Mouse (Mus musculus) limb, embryonic 10.5 days (tissue): ENCODE data around the gene Hspb6. TPM values are rescaled to one million over a fixed set of nuclear protein-coding genes. Genes with fewer than 3 reads are reported as not detected.
A peak's percentile ranks its signal among the peaks of the same experiment; 100 is the strongest.

Experiments
- DNase-seq: peaks from one replicate; pipeline ENCODE4 v3.0.0-alpha.2; 2017; ENCODE audit warnings: low spot score
- H3K27ac ChIP-seq: fragments of 300-500 bp; sonication (generic); 2 replicates; pipeline ENCODE4 v1.5.1; 2016; ENCODE audit warnings: mild to moderate bottlenecking
- H3K27me3 ChIP-seq: fragments of 300-500 bp; sonication (generic); 2 replicates; pipeline ENCODE4 v1.6.1; 2016; ENCODE audit warnings: low read depth, mild to moderate bottlenecking; ENCODE audit not compliant: poor library complexity, severe bottlenecking
- H3K36me3 ChIP-seq: fragments of 300-500 bp; sonication (generic); 2 replicates; pipeline ENCODE4 v1.6.1; 2016; ENCODE audit warnings: mild to moderate bottlenecking, moderate library complexity
- H3K4me1 ChIP-seq: fragments of 300-500 bp; sonication (generic); 2 replicates; pipeline ENCODE4 v1.6.1; 2016
- H3K4me3 ChIP-seq: fragments of 300-500 bp; sonication (generic); 2 replicates; pipeline ENCODE4 v1.5.1; 2016; ENCODE audit warnings: mild to moderate bottlenecking, moderate library complexity
- H3K9me3 ChIP-seq: fragments of 300-500 bp; sonication (generic); replicated peaks from 2 replicates; pipeline ENCODE4 v1.6.1; 2016; ENCODE audit warnings: mild to moderate bottlenecking
- whole genome bisulfite sequencing: fragments of 180-500 bp; shearing (Covaris S2); methylation state at CpG from one replicate; pipeline ENCODE4 v1.1.7; 2016; 5-methylcytosine and 5-hydroxymethylcytosine counted together
- microRNA-seq: library from miRNA; unstranded; fragments of <30 nt; microRNA quantifications from one replicate; pipeline ENCODE4, GENCODE M21; 2017
- polyA plus RNA-seq: library from polyadenylated mRNA; unstranded; fragments of >200 nt; fragmentation: Nextera tagmentation; extraction: Ambion mirVana; gene quantifications from 2 replicates; pipeline ENCODE4 v1.2.1, GENCODE M21; 2016

Hspb6 gene
- polyA plus RNA-seq, 1 experiment from 2014 or later = 7.0 TPM

DNA sequence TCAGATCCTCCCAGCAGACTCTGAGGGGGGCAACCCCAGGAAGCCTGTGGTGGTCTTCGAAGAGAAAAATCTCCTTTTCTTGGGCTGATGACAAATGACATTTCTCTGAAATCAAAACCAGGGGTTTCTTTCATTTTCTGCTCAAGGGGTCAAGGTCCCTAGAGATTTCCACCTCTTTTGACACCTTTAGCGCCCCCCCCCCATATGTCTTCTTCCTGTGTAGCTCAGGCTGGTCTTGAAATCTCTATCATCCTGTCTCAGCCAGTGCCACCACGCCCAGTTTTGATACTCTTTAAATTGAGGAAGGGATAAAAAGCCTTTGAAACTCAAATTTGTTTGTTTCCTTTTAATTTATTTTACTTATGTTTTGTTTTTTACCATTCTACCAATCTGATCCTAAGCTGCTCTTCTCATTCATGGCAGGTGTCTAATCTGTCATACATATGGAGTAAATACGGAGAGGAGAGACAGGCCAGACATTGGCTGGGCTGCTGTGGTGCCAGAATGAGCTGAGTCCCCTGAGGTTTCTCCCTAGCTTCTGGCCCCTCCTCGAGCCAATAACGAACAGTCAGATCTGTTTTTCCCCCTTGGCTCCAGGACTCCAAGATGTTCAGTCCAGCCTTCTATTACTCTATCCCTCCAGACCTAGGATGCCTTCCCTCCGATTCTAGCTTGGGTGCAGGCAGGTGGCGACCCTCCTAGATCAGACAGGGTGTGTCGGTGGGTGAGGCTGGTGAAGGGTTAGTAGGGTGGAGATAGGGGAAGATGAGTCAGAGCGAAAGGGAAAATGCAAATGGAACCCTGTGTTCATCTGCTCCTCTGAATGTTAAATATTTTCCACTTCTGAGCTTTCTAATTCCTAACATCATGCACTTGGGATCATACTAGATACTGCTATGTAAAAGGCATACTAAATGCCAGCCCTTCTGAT is 41.9 kb downstream of the Hspb6 start:
- H3K4me1 ChIP-seq = peaks cover 12% of the 10 kb centered on the region
- no peak overlapping the region for H3K4me3 ChIP-seq
- no peaks in the 10 kb centered on the region for H3K27me3 ChIP-seq
- 84% methylated on average over 10 of the region's 10 CpGs for WGBS
- no peaks in the 10 kb centered on the region for H3K9me3 ChIP-seq
- DNase-seq = no peak
- no peaks in the 10 kb centered on the region for H3K36me3 ChIP-seq
- H3K27ac ChIP-seq = no peak overlapping the region

DNA sequence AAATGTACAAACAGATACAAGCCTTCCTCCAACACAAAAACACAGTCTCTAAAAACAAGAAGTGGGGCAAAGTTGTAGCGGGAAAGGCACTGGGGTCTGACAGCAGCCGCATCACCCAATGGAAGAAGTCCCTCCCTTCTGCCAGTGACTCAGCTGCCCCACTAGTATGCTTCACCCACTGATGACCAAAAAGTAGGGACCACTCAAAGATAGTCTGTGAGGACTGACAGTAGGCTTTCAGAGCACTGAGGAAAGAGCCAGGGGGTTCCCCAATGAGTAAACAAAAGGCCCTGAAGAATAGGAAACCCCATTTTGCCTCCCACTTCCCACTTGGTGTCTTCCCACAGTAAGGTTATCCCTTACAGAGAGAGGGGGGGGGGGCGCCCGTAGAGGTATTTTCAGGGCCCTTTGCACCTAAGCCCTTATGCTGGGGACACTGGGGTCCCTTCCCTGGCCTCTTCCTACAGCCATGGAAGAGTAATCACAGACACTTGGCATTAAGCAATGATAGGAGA is 42.6 kb downstream of the Hspb6 start:
- no peak for DNase-seq
- Histone ChIP-seq H3K36me3 (no peaks in the 10 kb centered on the region), H3K27me3 (no peaks in the 10 kb centered on the region), H3K9me3 (no peaks in the 10 kb centered on the region), H3K4me3 (no peak overlapping the region), H3K4me1 (peaks cover 8% of the 10 kb centered on the region), H3K27ac (no peak overlapping the region)
- WGBS = 82% methylated on average over 4 of the region's 4 CpGs

GRCm38 (mm10) chr7:30596093-30596492 is 44.1 kb downstream of the Hspb6 start:
- Histone ChIP-seq H3K4me3 (no peak overlapping the region), H3K27me3 (no peaks in the 10 kb centered on the region), H3K4me1 (no peaks in the 10 kb centered on the region), H3K27ac (no peak overlapping the region), H3K9me3 (no peaks in the 10 kb centered on the region), H3K36me3 (no peaks in the 10 kb centered on the region)
- DNase-seq = no peak
- 89% methylated on average over 5 of the region's 5 CpGs for WGBS

GRCm38 (mm10) chr7:30596811-30597210 is 44.8 kb downstream of the Hspb6 start:
- no peak overlapping the region for H3K27ac ChIP-seq
- no peaks in the 10 kb centered on the region for H3K4me1 ChIP-seq
- no peak overlapping the region for H3K4me3 ChIP-seq
- no peaks in the 10 kb centered on the region for H3K9me3 ChIP-seq
- no peak for DNase-seq
- WGBS = 79% methylated on average over 5 of the region's 5 CpGs
- no peaks in the 10 kb centered on the region for H3K36me3 ChIP-seq
- H3K27me3 ChIP-seq = no peaks in the 10 kb centered on the region

DNA sequence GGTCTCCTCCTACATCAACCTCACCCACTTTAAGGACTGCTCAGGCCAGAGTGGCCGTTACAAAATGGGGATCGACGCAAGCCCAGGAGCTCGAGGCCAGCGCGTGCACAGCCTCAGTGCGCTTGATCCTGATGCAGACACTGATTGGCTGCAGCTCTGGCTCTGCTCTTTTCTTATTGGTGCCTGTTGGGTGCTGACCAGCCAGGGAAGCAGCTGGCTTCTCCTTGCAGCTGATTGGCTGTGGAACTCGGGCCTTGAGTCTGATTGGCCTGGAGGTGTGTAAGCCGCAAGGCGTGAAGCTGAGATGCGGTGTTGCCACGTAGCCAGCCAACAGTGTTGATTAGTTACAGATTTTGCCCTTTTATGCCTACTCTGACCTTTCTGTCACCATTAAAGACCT is 46.8 kb downstream of the Hspb6 start, which contains the start of gene Zbtb32:
Gene Zbtb32 (minus strand): TSS at position 124 of the 400 bp plus-strand sequence.
- peaks cover 5% of the 10 kb centered on the region; the same call in 1 of the 2 replicates for H3K4me1 ChIP-seq
- DNase-seq = no peak
- WGBS = 90% methylated on average over 12 of the region's 12 CpGs
- no peaks in the 10 kb centered on the region for H3K27me3 ChIP-seq
- no peaks in the 10 kb centered on the region for H3K9me3 ChIP-seq
- H3K36me3 ChIP-seq = no peaks in the 10 kb centered on the region
- H3K27ac ChIP-seq = no peak within 1 kb of the TSS
- H3K4me3 ChIP-seq = no peak within 1 kb of the TSS

DNA sequence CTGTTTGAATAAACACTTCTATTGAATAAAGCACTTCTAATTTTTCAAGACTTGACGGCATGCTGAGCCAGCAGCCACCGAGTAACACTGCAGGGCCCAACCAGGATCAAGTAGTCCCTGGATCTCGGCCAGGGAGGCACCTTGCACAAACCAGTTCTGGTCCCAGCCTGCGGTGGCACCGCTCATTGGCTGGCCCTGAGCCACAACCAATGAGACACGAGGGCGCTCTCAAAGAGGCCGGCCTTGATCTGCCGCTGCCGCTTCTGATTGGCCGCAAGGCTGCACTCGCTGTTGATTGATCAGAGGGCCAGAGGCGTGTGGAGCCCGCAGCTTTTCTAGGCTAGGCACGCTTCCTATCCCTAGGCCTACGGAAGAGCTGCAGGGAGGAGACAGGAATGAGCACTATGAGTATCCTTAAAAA is 48.0 kb downstream of the Hspb6 start:
- H3K4me1 ChIP-seq = peaks cover 5% of the 10 kb centered on the region; the same call in 1 of the 2 replicates
- no peaks in the 10 kb centered on the region for H3K36me3 ChIP-seq
- DNase-seq = peak; percentile 75
- no peaks in the 10 kb centered on the region for H3K27me3 ChIP-seq
- no peak overlapping the region for H3K4me3 ChIP-seq
- H3K9me3 ChIP-seq = no peaks in the 10 kb centered on the region
- 4% methylated on average over 16 of the region's 16 CpGs for WGBS
- H3K27ac ChIP-seq = no peak overlapping the region

GRCm38 (mm10) chr7:30600651-30601050 is 48.7 kb downstream of the Hspb6 start:
- H3K4me1 ChIP-seq = peaks cover 5% of the 10 kb centered on the region; the same call in 1 of the 2 replicates
- 81% methylated on average over 7 of the region's 7 CpGs for WGBS
- no peak overlapping the region for H3K27ac ChIP-seq
- no peaks in the 10 kb centered on the region for H3K36me3 ChIP-seq
- no peak for DNase-seq
- H3K9me3 ChIP-seq = no peaks in the 10 kb centered on the region
- H3K4me3 ChIP-seq = no peak overlapping the region
- H3K27me3 ChIP-seq = no peaks in the 10 kb centered on the region

GRCm38 (mm10) chr7:30602583-30602982 is 50.6 kb downstream of the Hspb6 start:
- H3K36me3 ChIP-seq = no peaks in the 10 kb centered on the region
- 12% methylated on average over 2 of the region's 3 CpGs for WGBS
- H3K27ac ChIP-seq = no peak overlapping the region
- no peak overlapping the region for H3K4me3 ChIP-seq
- H3K9me3 ChIP-seq = no peaks in the 10 kb centered on the region
- peaks cover 5% of the 10 kb centered on the region; the same call in 1 of the 2 replicates for H3K4me1 ChIP-seq
- no peak for DNase-seq
- no peaks in the 10 kb centered on the region for H3K27me3 ChIP-seq

DNA sequence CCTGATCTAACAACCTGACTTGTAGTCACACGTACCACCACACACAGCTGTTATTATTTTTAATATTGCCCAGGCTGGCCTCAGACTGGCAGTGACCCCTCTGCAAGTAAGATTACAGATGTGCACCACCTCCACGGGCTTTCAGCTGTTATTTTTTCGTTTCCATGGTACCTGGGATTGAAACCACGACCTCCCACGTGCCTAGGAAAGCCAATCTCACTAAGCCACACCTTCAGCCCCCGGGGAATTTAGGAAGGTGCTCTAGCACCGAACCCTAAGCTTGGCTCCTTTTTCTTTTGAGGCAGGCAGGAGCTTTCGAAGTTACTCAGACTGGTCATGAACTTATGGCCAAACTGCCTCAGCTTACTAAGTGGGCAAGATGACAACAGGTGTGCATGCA is 52.4 kb downstream of the Hspb6 start:
- Histone ChIP-seq H3K4me1 (peaks cover 5% of the 10 kb centered on the region), H3K4me3 (no peak overlapping the region), H3K9me3 (no peaks in the 10 kb centered on the region), H3K36me3 (no peaks in the 10 kb centered on the region), H3K27me3 (no peaks in the 10 kb centered on the region), H3K27ac (no peak overlapping the region)
- DNase-seq = no peak
- WGBS = 64% methylated on average over 8 of the region's 8 CpGs

GRCm38 (mm10) chr7:30604944-30605343 is 53.0 kb downstream of the Hspb6 start:
- no peak overlapping the region for H3K27ac ChIP-seq
- no peaks in the 10 kb centered on the region for H3K9me3 ChIP-seq
- WGBS = 87% methylated on average over 8 of the region's 8 CpGs
- no peak overlapping the region for H3K4me3 ChIP-seq
- DNase-seq = no peak
- H3K36me3 ChIP-seq = no peaks in the 10 kb centered on the region
- no peaks in the 10 kb centered on the region for H3K27me3 ChIP-seq
- H3K4me1 ChIP-seq = peaks cover 6% of the 10 kb centered on the region

Small RNAs within 50 kb of the gene (microRNA-seq; reads per million reads assigned to microRNA genes)
- gene Gm38670 (not detected), gene Mir3569 (not detected)

Other genes starting within 250 kb of the Hspb6 start
- 93.3 and 107 TPM in 2 replicates for gene Alkbh6, start 243.5 kb upstream of the Hspb6 start, polyA plus RNA-seq
- gene Syne4, start 237.4 kb upstream of the Hspb6 start, polyA plus RNA-seq = 52.9 and 92.3 TPM in 2 replicates
- 2.1 and 4.2 TPM in 2 replicates for gene E130208F15Rik, start 230.4 kb upstream of the Hspb6 start, polyA plus RNA-seq
- gene Sdhaf1, start 228.3 kb upstream of the Hspb6 start, polyA plus RNA-seq = 18.3 and 18.4 TPM in 2 replicates
- 4.0 and 4.2 TPM in 2 replicates for gene Lrfn3, start 189.4 kb upstream of the Hspb6 start, polyA plus RNA-seq
- gene Tyrobp, start 138.4 kb upstream of the Hspb6 start, polyA plus RNA-seq = 7.6 and 8.6 TPM in 2 replicates
- gene Hcst, start 132.3 kb upstream of the Hspb6 start, polyA plus RNA-seq = not detected in 2 replicates
- 0.55 and 1.2 TPM in 2 replicates for gene Nfkbid, start 130.4 kb upstream of the Hspb6 start, polyA plus RNA-seq
- 8.4 and 13.4 TPM in 2 replicates for gene Aplp1, start 106.6 kb upstream of the Hspb6 start, polyA plus RNA-seq
- not detected in 2 replicates for gene Kirrel2, start 94.5 kb upstream of the Hspb6 start, polyA plus RNA-seq
- gene Nphs1, start 93.9 kb upstream of the Hspb6 start, polyA plus RNA-seq = not detected in 2 replicates
- gene Prodh2, start 58.6 kb upstream of the Hspb6 start, polyA plus RNA-seq = not detected in 2 replicates
- 14.0 and 17.1 TPM in 2 replicates for gene Arhgap33, start 17.1 kb upstream of the Hspb6 start, polyA plus RNA-seq
- 17.8 and 21.6 TPM in 2 replicates for gene Proser3, start 121 bp downstream of the Hspb6 start, polyA plus RNA-seq
- gene Lin37, start 7.7 kb downstream of the Hspb6 start, polyA plus RNA-seq = 42.5 and 45.6 TPM in 2 replicates
- 92.5 and 100 TPM in 2 replicates for gene U2af1l4, start 11.1 kb downstream of the Hspb6 start, polyA plus RNA-seq
- 13.4 and 15.3 TPM in 2 replicates for gene Gm49396, start 11.2 kb downstream of the Hspb6 start, polyA plus RNA-seq
- gene Psenen, start 11.4 kb downstream of the Hspb6 start, polyA plus RNA-seq = 120 and 121 TPM in 2 replicates
- gene Igflr1, start 13.2 kb downstream of the Hspb6 start, polyA plus RNA-seq = 5.7 and 6.5 TPM in 2 replicates
- 10.2 and 10.6 TPM in 2 replicates for gene Kmt2b, start 36.5 kb downstream of the Hspb6 start, polyA plus RNA-seq
- gene Zbtb32, start 46.7 kb downstream of the Hspb6 start, polyA plus RNA-seq = 0.15 and 0.45 TPM in 2 replicates
- gene Upk1a, start 60.7 kb downstream of the Hspb6 start, polyA plus RNA-seq = 7.9 and 8.2 TPM in 2 replicates
- gene Cox6b1, start 74.0 kb downstream of the Hspb6 start, polyA plus RNA-seq = 776 and 820 TPM in 2 replicates
- gene Etv2, start 83.7 kb downstream of the Hspb6 start, polyA plus RNA-seq = 1.3 and 2.5 TPM in 2 replicates
- gene Rbm42, start 98.1 kb downstream of the Hspb6 start, polyA plus RNA-seq = 150 and 151 TPM in 2 replicates
- 84.1 and 84.8 TPM in 2 replicates for gene Haus5, start 112.8 kb downstream of the Hspb6 start, polyA plus RNA-seq
- gene Pmis2, start 119.4 kb downstream of the Hspb6 start, polyA plus RNA-seq = not detected in 2 replicates
- not detected in 2 replicates for gene 2200002J24Rik, start 146.7 kb downstream of the Hspb6 start, polyA plus RNA-seq
- 0.08 and 0.38 TPM in 2 replicates for gene Atp4a, start 160.0 kb downstream of the Hspb6 start, polyA plus RNA-seq
- 153 and 159 TPM in 2 replicates for gene Tmem147, start 177.4 kb downstream of the Hspb6 start, polyA plus RNA-seq
- gene Gapdhs, start 191.5 kb downstream of the Hspb6 start, polyA plus RNA-seq = 0.43 TPM in 1 of 2 replicates, not detected in the other
- gene Sbsn, start 199.3 kb downstream of the Hspb6 start, polyA plus RNA-seq = 1.1 and 1.4 TPM in 2 replicates
- gene Dmkn, start 211.6 kb downstream of the Hspb6 start, polyA plus RNA-seq = not detected in 2 replicates
- gene Krtdap, start 235.7 kb downstream of the Hspb6 start, polyA plus RNA-seq = not detected in 2 replicates